Comparison of ENCODE assay signal across 11 mouse cellular contexts in the genomic region with DNA sequence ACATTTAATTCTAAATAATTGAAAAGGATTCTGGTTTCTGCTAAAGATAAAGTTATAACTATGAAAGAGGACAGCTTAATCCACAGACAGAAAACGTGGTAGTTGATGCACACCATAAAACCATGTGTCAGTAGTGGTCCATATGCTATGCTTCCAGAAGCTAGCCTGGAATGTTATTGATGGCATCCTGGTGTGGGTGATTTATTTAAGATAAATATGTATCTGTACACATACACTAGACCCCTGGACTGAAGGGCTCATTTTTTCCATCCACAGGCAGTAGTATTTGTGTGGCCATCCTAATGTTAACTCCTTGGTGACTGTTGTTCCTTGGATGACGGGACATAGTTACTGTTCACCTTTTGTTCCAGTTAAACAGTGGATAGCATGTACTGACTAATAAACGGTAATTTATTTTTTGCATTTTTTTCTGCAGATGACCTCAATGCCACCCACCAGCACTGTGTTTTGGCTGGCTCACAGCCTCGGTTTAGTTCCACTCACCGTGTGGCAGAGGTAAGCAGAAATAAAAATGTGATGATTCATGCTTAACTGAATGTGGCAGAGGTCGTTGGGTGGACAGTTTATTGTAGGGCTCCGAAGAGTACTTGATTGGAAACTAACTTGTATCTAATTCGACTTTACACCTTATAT.
"Had no signal": no experiment of that assay in that cellular context is flagged by ENCODE, and none has a peak within 500 bp of the region (broad histone marks: within the 10 kb centered on the region; RNA-seq: fewer than 3 reads in every experiment).

No protein-coding gene starts in this region.

- ATAC-seq: intestine, embryonic 15.5 days; liver, embryonic 12.5 days; midbrain, embryonic 16.5 days had no signal

- H3K27me3 ChIP-seq: intestine, embryonic 15.5 days; kidney, embryonic 15.5 days; limb, embryonic 15.5 days; liver, embryonic 12.5 days; midbrain, embryonic 12.5 days; neural tube, embryonic 13.5 days had no signal

- H3K36me3 ChIP-seq: intestine, embryonic 15.5 days; midbrain, embryonic 12.5 days; neural tube, embryonic 13.5 days had no signal

- H3K9ac ChIP-seq: intestine, embryonic 15.5 days; kidney, embryonic 15.5 days; limb, embryonic 15.5 days; liver, embryonic 12.5 days; midbrain, embryonic 12.5 days; neural tube, embryonic 13.5 days had no signal

- H3K27ac ChIP-seq: intestine, embryonic 15.5 days; kidney, embryonic 15.5 days; limb, embryonic 15.5 days; liver, embryonic 12.5 days; midbrain, embryonic 12.5 days; neural tube, embryonic 13.5 days had no signal

- H3K4me3 ChIP-seq: intestine, embryonic 15.5 days; kidney, embryonic 15.5 days; limb, embryonic 15.5 days; liver, embryonic 12.5 days; midbrain, embryonic 12.5 days; neural tube, embryonic 13.5 days had no signal

- H3K9me3 ChIP-seq: intestine, embryonic 15.5 days; kidney, embryonic 15.5 days; limb, embryonic 15.5 days; liver, embryonic 12.5 days; midbrain, embryonic 12.5 days; neural tube, embryonic 13.5 days had no signal

- H3K4me1 ChIP-seq: intestine, embryonic 15.5 days; kidney, embryonic 15.5 days; limb, embryonic 15.5 days; liver, embryonic 12.5 days; midbrain, embryonic 12.5 days; neural tube, embryonic 13.5 days had no signal

- H3K4me2 ChIP-seq: intestine, embryonic 15.5 days; kidney, embryonic 15.5 days; limb, embryonic 15.5 days; liver, embryonic 12.5 days; midbrain, embryonic 12.5 days; neural tube, embryonic 13.5 days had no signal

- DNase-seq: retina, postnatal 1 day; right cerebral cortex, postnatal 4 days; spleen, adult 18-20 months; thymus, postnatal 36 days had no signal
